Mouse (Mus musculus) lung, adult 2 months (tissue): ENCODE results near the gene Hist1h4c. TPM values are rescaled to one million over a fixed set of nuclear protein-coding genes. Genes with fewer than 3 reads are reported as not detected.
"Not testable (repeated sequence)": the region's sequence is repeated elsewhere in the genome, so short reads cannot be mapped to it uniquely, and the experiment has no call there.

ENCODE experiments used
- DNase-seq: peaks from one replicate; pipeline ENCODE4 v3.0.0; 2022
- H3K4me1 ChIP-seq: fragments of 200-500 bp; 2 replicates; pipeline ENCODE4 v1.6.1; 2011; ENCODE audit warnings: low read length; ENCODE audit not compliant: control insufficient read depth, insufficient read depth
- H3K4me3 ChIP-seq: fragments of 200-500 bp; replicated peaks from 2 replicates; pipeline ENCODE3; 2011; ENCODE audit warnings: low read depth, mild to moderate bottlenecking, control low read depth, low read length; ENCODE audit errors: extremely low read depth
- CTCF ChIP-seq: fragments of 200-500 bp; IDR thresholded peaks from 2 replicates; pipeline ENCODE4 v1.5.1; 2011; ENCODE audit warnings: mild to moderate bottlenecking, low read length, control low read depth; ENCODE audit not compliant: insufficient read depth
- POLR2A ChIP-seq: fragments of 200-500 bp; IDR thresholded peaks from 2 replicates; pipeline ENCODE4 v1.6.1; 2011; ENCODE audit warnings: low read depth, mild to moderate bottlenecking, control low read depth, low read length, borderline replicate concordance; ENCODE audit errors: extremely low read depth
- WGBS: fragments of 180-500 bp; shearing (Covaris S2); methylation state at CpG from one replicate; pipeline ENCODE4 v1.1.7; 2018; 5-methylcytosine and 5-hydroxymethylcytosine counted together
- polyA plus RNA-seq: library from polyadenylated mRNA; depleted of rRNA; stranded (reverse); fragments of >200 nt; gene quantifications from 2 replicates; pipeline ENCODE4 v1.2.3, GENCODE M21; 2012

Hist1h4c gene
- polyA plus RNA-seq, 1 experiment, result 6.3 TPM

DNA sequence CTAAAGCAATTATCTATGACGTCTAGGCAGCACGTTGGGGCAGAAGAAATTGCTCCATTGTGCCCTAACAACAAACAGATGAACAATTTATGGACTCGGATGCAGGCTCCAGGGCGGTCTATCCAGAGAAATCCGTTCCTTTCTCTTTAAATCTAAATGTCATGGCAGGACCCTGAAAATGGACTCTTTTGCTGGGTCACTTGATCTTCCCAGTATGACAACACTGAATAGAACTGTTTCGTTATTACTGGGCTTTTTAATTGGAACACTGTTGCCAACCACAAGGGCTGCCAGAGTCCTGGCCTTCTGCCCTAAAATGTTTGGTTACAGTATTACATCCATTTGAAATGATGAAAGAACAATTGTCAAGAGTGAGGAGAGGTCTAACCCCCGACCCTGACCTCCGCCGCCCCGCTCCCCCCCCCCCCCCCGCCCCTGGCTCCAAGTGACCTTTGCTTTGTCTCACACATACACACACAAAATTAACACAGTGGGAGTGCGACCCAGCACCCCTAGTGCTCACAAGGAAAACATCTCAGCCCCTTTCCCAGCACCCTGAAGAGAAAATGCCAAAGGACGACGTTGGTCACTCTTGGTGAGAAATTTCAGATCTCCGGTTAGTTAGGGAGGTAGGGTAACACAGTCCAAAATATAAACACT is 11.6 kb upstream of the Hist1h4c start:
- peaks cover 2% of the 10 kb centered on the region; the same call in 1 of the 2 replicates for H3K4me1 ChIP-seq
- DNase-seq, result no peak
- WGBS, result 20% methylated on average over 15 of the region's 15 CpGs
- TF ChIP-seq CTCF (no peak), POLR2A (no peak)
- H3K4me3 ChIP-seq, result peak overlapping the region; percentile 74

DNA sequence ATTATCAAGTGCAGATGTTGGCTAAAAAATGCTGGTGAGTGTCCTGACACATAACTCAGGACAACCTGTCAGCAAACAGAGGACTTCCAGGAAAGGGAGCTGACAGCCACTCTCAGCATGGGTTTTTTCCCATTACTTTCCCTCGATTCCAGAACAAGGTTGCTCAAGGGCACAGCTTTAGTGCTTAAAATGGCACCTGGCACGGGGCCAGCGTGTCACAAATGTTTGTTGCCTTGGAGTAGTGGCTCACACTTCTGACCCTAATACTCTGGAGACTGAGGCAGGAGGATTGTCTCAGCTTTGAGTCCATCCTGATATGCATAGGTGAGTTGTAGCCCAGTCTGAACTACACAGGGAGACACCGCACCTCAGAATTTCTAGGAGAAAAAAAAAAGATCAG is 10.4 kb upstream of the Hist1h4c start:
- H3K4me1 ChIP-seq, result peaks cover 2% of the 10 kb centered on the region; the same call in 1 of the 2 replicates
- no peak overlapping the region for H3K4me3 ChIP-seq
- 62% methylated on average over 4 of the region's 4 CpGs for WGBS
- TF ChIP-seq POLR2A, result no peak
- TF ChIP-seq CTCF, result no peak
- no peak for DNase-seq

- 87% methylated on average over 4 of the region's 4 CpGs for WGBS
- TF ChIP-seq CTCF (no peak), POLR2A (no peak)
Measured at GRCm38 (mm10) chr13:23708041-23708440, 9.8 kb upstream of the Hist1h4c start.

GRCm38 (mm10) chr13:23706771-23707170 is 8.5 kb upstream of the Hist1h4c start:
- peaks cover 2% of the 10 kb centered on the region; the same call in 1 of the 2 replicates for H3K4me1 ChIP-seq
- TF ChIP-seq POLR2A, result no peak
- no peak for TF ChIP-seq CTCF
- 95% methylated on average over 12 of the region's 12 CpGs for WGBS
- no peak overlapping the region for H3K4me3 ChIP-seq
- no peak for DNase-seq

More at GRCm38 (mm10) chr13:23708041-23708440, 9.8 kb upstream of the Hist1h4c start:
- H3K4me1 ChIP-seq, result peaks cover 2% of the 10 kb centered on the region; the same call in 1 of the 2 replicates
- DNase-seq, result no peak
- no peak overlapping the region for H3K4me3 ChIP-seq

DNA sequence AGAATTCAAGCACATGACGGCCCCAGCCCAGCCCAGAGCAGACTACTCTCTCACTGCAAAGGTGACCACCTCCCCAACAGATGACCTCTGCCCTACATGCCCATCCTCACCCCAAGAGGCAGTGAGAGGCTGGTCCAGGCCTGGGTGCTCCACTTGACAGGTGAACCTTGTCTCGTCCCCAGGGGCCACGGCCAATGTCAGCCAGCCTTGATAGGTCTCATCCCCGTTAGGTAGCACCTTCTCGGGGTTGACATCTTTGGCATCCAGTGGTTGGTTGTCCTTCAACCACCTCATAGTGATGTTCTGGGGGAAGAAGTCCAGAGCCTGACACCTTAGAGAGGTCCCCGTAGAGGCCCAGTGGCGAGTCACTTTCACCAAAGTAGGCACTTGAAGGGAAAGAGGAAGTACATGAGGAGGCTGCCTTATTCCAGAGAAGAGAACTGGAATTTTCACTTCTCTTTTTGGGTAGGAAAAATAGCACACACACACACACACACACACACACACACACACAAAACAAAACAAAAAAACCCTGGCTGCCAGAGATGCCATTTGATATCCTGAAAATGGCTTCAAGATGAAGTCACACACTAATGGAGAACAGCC is 7.6 kb upstream of the Hist1h4c start:
- 79% methylated on average over 7 of the region's 7 CpGs for WGBS
- Histone ChIP-seq H3K4me1 (0 out of 2 replicates have a peak, but pooled peaks cover 2% of the 10 kb centered on the region), H3K4me3 (no peak overlapping the region)
- TF ChIP-seq CTCF (no peak), POLR2A (no peak)
- no peak for DNase-seq

DNA sequence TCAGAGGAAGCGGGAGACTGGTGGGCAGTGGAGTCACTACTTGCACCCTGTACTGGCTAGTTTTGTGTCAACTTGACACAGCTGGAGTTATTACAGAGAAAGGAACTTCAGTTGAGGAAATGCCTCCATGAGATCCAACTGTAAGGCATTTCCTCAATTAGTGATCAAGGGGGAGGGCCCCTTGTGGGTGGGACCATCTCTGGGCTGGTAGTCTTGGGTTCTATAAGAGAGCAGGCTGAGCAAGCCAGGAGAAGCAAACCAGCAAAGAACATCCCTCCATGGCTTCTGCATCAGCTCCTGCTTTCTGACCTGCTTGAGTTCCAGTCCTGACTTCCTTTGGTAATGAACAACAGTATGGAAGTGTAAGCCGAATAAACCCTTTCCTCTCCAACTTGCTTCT is 4.5 kb upstream of the Hist1h4c start:
- WGBS, result 61% methylated on average over 2 of the region's 2 CpGs
- not testable (repeated sequence) for DNase-seq, H3K4me1 ChIP-seq, H3K4me3 ChIP-seq

DNA sequence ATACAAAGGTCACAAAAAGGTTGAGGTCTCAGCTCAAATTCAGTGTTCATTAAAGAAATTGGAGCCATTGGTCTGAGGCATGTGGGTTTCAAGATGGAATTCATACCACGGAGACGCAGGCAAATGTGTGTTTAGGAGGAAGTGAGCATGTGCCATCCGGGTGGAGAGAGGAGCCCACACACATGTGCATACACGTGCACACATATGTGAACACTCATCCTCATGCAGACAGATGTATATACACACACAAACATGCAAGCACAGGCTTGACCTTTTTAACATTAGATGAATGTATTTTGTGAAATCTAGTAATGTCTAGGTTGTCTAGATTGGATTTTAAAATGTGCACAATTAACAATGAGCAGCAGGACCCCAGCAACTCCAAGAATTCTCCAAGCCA is 4.0 kb upstream of the Hist1h4c start:
- WGBS, result 65% methylated on average over 4 of the region's 4 CpGs
- DNase-seq, result no peak
- no peaks in the 10 kb centered on the region for H3K4me1 ChIP-seq
- H3K4me3 ChIP-seq, result no peak overlapping the region
- TF ChIP-seq CTCF (no peak), POLR2A (no peak)

DNA sequence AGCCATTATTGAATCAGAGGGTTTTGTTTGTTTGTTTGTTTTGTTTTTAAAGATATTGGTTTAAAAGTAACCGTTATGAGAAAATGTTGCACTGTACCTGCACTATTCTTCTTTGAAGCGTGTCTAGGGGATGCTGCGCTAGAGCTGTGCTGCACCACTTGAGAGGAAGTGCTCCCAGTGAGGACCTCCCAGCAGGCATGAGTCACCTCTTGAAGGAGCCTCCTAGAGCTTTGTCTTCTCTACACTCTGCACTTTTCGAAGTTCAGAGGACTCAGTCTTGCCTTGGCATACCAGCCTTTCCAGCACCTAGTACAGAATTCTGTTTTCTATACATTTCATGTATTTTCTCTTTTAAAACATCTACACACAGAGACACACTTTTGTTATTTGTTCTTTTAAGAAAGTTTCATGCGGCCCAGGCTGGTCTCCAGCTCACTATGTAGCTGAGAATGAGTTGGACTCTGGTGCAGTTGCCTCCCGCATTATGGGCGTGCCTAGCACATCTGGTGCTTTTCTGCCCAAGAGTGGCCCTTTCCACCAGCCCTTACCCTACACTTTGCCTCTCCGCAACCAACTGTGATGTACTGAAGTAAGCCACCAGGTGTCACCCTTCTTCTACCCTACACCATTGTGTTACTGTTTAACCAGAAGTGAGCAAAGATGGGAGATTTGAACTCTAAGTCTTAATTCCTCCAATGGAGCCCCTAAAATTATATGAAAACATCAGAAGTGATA is 2.7 kb upstream of the Hist1h4c start:
- peak; percentile 63 for TF ChIP-seq CTCF
- no peak for TF ChIP-seq POLR2A
- no peak overlapping the region for H3K4me3 ChIP-seq
- 11% methylated on average over 8 of the region's 8 CpGs for WGBS

DNA sequence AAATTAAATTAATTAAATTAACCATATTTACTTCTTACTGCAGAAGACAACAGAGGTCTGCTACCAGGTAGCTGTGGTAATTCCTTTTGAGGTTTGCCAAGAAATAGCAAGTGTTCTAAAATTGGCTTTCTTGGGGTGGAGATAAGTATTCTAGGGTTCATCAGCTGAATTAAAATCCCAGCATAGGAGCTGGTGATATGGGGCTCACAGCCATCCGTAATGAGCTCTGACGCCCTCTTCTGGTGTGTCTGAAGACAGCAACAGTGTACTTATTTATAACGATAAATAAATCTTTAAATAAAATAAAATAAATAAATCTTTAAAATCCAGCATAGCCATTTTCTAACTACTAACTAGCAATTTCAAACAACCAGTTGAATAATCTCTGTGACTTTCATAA is 1.5 kb upstream of the Hist1h4c start:
- 65% methylated on average over 3 of the region's 3 CpGs for WGBS

More for the DNA sequence above, 2.7 kb upstream of the Hist1h4c start:
- peaks cover 2% of the 10 kb centered on the region for H3K4me1 ChIP-seq
- DNase-seq, result peak; percentile 62

More for the DNA sequence above, 1.5 kb upstream of the Hist1h4c start:
- Histone ChIP-seq H3K4me1 (peaks cover 2% of the 10 kb centered on the region), H3K4me3 (no peak overlapping the region)
- DNase-seq, result no peak
- no peak for TF ChIP-seq CTCF
- no peak for TF ChIP-seq POLR2A
